9 mouse cellular contexts compared by ENCODE assay signal in genomic region chr13:35765817-35766216, GRCm38 (mm10).
A peak's percentile ranks its signal among the peaks of the same experiment; 100 is the strongest.
DNase-seq lines count a peak whose midpoint lies in the region; ATAC-seq lines count a peak whose summit lies in the region.
"Had no signal": no experiment of that assay in that cellular context is flagged by ENCODE, and none has a peak within 500 bp of the region (broad histone marks: within the 10 kb centered on the region; RNA-seq: fewer than 3 reads in every experiment).

No protein-coding gene starts in this region.

- H3K4me2 ChIP-seq in heart, embryonic 14.5 days (ENCODE audit: low read length), result peak overlapping the region; percentile 36
- no peak overlapping the region for H3K4me2 ChIP-seq in neural tube, embryonic 11.5 days (ENCODE audit: low read depth)
- H3K4me2 ChIP-seq in neural tube, embryonic 15.5 days, result no peak overlapping the region
- no peak overlapping the region for H3K4me2 ChIP-seq in intestine, embryonic 15.5 days (replicated peaks)

- 2% methylated on average over 2 of the region's 2 CpGs for WGBS in heart, embryonic 14.5 days
- 62% methylated on average over 2 of the region's 2 CpGs for WGBS in neural tube, embryonic 11.5 days
- 45% methylated on average over 2 of the region's 2 CpGs for WGBS in neural tube, embryonic 15.5 days
- WGBS in intestine, embryonic 15.5 days, result 24% methylated on average over 2 of the region's 2 CpGs

- no peaks in the 10 kb centered on the region for H3K36me3 ChIP-seq in heart, embryonic 14.5 days (ENCODE audit: control insufficient read depth, insufficient read depth, low read length)
- no peaks in the 10 kb centered on the region for H3K36me3 ChIP-seq in neural tube, embryonic 11.5 days (ENCODE audit: control insufficient read depth, insufficient read depth, low read length)
- H3K36me3 ChIP-seq in neural tube, embryonic 15.5 days, result no peaks in the 10 kb centered on the region
- H3K36me3 ChIP-seq in intestine, embryonic 15.5 days, result no peaks in the 10 kb centered on the region

- H3K9ac ChIP-seq in heart, embryonic 14.5 days (ENCODE audit: low read length), result no peak overlapping the region
- no peak overlapping the region for H3K9ac ChIP-seq in neural tube, embryonic 11.5 days (ENCODE audit: low read length)
- H3K9ac ChIP-seq in neural tube, embryonic 15.5 days (replicated peaks), result no peak overlapping the region
- no peak overlapping the region for H3K9ac ChIP-seq in intestine, embryonic 15.5 days

- H3K27ac ChIP-seq in heart, embryonic 14.5 days (replicated peaks in 1 of 2; ENCODE audit: control insufficient read depth in 1 of 2, insufficient read depth in 1 of 2, low read depth in 2 of 2, low read length in 2 of 2), result peak overlapping the region; percentile 85 to 87
- no peak overlapping the region for H3K27ac ChIP-seq in neural tube, embryonic 11.5 days (ENCODE audit: low read depth, low read length)
- no peak overlapping the region for H3K27ac ChIP-seq in neural tube, embryonic 15.5 days (replicated peaks)
- no peak overlapping the region for H3K27ac ChIP-seq in intestine, embryonic 15.5 days
- H3K27ac ChIP-seq: gastrocnemius, adult 2 months had no signal

- no peaks in the 10 kb centered on the region for H3K9me3 ChIP-seq in heart, embryonic 14.5 days (ENCODE audit: control insufficient read depth, low read length)
- no peaks in the 10 kb centered on the region for H3K9me3 ChIP-seq in neural tube, embryonic 11.5 days (ENCODE audit: control insufficient read depth, low read length)
- no peaks in the 10 kb centered on the region for H3K9me3 ChIP-seq in neural tube, embryonic 15.5 days (replicated peaks)
- no peaks in the 10 kb centered on the region for H3K9me3 ChIP-seq in intestine, embryonic 15.5 days

- no peak overlapping the region for H3K4me3 ChIP-seq in heart, embryonic 14.5 days (ENCODE audit: control insufficient read depth in 1 of 2, insufficient read depth in 1 of 2, low read depth in 1 of 2, low read length in 2 of 2)
- H3K4me3 ChIP-seq in neural tube, embryonic 11.5 days (ENCODE audit: low read depth, low read length), result no peak overlapping the region
- H3K4me3 ChIP-seq in neural tube, embryonic 15.5 days (replicated peaks), result no peak overlapping the region
- no peak overlapping the region for H3K4me3 ChIP-seq in intestine, embryonic 15.5 days (replicated peaks)
- H3K4me3 ChIP-seq: gastrocnemius, adult 2 months had no signal

- DNase-seq in heart, adult 18-20 months, result no peak
- peak; percentile 18 for DNase-seq in neural tube, embryonic 11.5 days (ENCODE audit: low spot score)
- DNase-seq in layer of hippocampus, postnatal 36 days, result no peak
- no peak for DNase-seq in thymus, postnatal 25 days
- DNase-seq: gastrocnemius, adult 2 months; thymus, postnatal 4 days had no signal

- peak; percentile 87 for ATAC-seq in heart, embryonic 14.5 days (ENCODE audit: insufficient number of reproducible peaks, insufficient read depth, low FRiP score, low read depth)
- ATAC-seq in neural tube, embryonic 11.5 days (ENCODE audit: insufficient read depth, low FRiP score, low TSS enrichment), result no peak
- no peak for ATAC-seq in neural tube, embryonic 15.5 days (ENCODE audit: low FRiP score)
- peak; percentile 80 for ATAC-seq in intestine, embryonic 15.5 days

- H3K4me1 ChIP-seq in heart, embryonic 14.5 days (ENCODE audit: control insufficient read depth in 2 of 2, insufficient read depth in 2 of 2, low read length in 2 of 2), result peaks cover 13 to 49% of the 10 kb centered on the region in 2 experiments
- peaks cover 2% of the 10 kb centered on the region; the same call in 1 of the 2 replicates for H3K4me1 ChIP-seq in neural tube, embryonic 11.5 days (ENCODE audit: control insufficient read depth, insufficient read depth, low read length)
- H3K4me1 ChIP-seq in neural tube, embryonic 15.5 days, result peaks cover 3% of the 10 kb centered on the region; the same call in 1 of the 2 replicates
- H3K4me1 ChIP-seq in intestine, embryonic 15.5 days (replicated peaks), result peaks cover 6% of the 10 kb centered on the region; the same call in 1 of the 2 replicates

- H3K27me3 ChIP-seq in heart, embryonic 14.5 days (ENCODE audit: control insufficient read depth, insufficient read depth, low read length), result no peaks in the 10 kb centered on the region
- no peaks in the 10 kb centered on the region for H3K27me3 ChIP-seq in neural tube, embryonic 11.5 days (ENCODE audit: control insufficient read depth, insufficient read depth, low read length)
- no peaks in the 10 kb centered on the region for H3K27me3 ChIP-seq in neural tube, embryonic 15.5 days (replicated peaks)
- no peaks in the 10 kb centered on the region for H3K27me3 ChIP-seq in intestine, embryonic 15.5 days (replicated peaks)

Comparison
In these comparisons a context has a peak if more than half of its experiments do, and no peak if none do; other contexts are left out.
1. ATAC-seq: peak in heart, embryonic 14.5 days (single experiment) and intestine, embryonic 15.5 days (single experiment); none in neural tube, embryonic 11.5 days (single experiment) and neural tube, embryonic 15.5 days (single experiment).
2. H3K27ac ChIP-seq: peak in heart, embryonic 14.5 days (2 of 2); none in neural tube, embryonic 11.5 days (single experiment), neural tube, embryonic 15.5 days (single experiment) and intestine, embryonic 15.5 days (single experiment).